Mouse (Mus musculus) cerebellum, postnatal 25 days (tissue): ENCODE data around the gene Themis3.
A peak's percentile ranks its signal among the peaks of the same experiment; 100 is the strongest.
"Not testable (repeated sequence)": the region's sequence is repeated elsewhere in the genome, so short reads cannot be mapped to it uniquely, and the experiment has no call there.

Experiments
- DNase-seq, 2 experiments: peaks; one replicate each; pipeline ENCODE4 v3.0.0; 2021; ENCODE audit warnings: mixed read lengths in 2 of 2

Gene Themis3

GRCm38 (mm10) chr17:66552690-66553089 is 41.7 kb downstream of the Themis3 start:
- DNase-seq = no peak

GRCm38 (mm10) chr17:66550486-66550885 is 43.9 kb downstream of the Themis3 start:
- DNase-seq = no peak

- no peak for DNase-seq
These were observed 62.1 kb downstream of the Themis3 start for GRCm38 (mm10) chr17:66532285-66532684.

GRCm38 (mm10) chr17:66523396-66523795 is 71.0 kb downstream of the Themis3 start:
- DNase-seq = no peak

GRCm38 (mm10) chr17:66522631-66523030 is 71.8 kb downstream of the Themis3 start:
- not testable (repeated sequence) for DNase-seq

- peak; percentile 94 to 96 for DNase-seq
These were observed 74.6 kb downstream of the Themis3 start, which contains the start of gene Rab12 for GRCm38 (mm10) chr17:66519554-66520553. Gene Rab12, minus strand, starts transcription at chr17:66519729.

GRCm38 (mm10) chr17:66518877-66519553 is 75.4 kb downstream of the Themis3 start:
- DNase-seq = no peak

- no peak for DNase-seq
These were observed 77.5 kb downstream of the Themis3 start for GRCm38 (mm10) chr17:66516953-66517352.

- DNase-seq = no peak
These were observed 80.0 kb downstream of the Themis3 start for GRCm38 (mm10) chr17:66514288-66514995.

- no peak for DNase-seq
These were observed 82.0 kb downstream of the Themis3 start for GRCm38 (mm10) chr17:66512202-66512956.

- DNase-seq = peak in 1 of 2 experiments; percentile 54
These were observed 84.2 kb downstream of the Themis3 start for GRCm38 (mm10) chr17:66510221-66510683.

- peak; percentile 57 to 71 for DNase-seq
These were observed 87.1 kb downstream of the Themis3 start for GRCm38 (mm10) chr17:66507049-66507954.

- peak; percentile 38 to 69 for DNase-seq
These were observed 89.5 kb downstream of the Themis3 start for GRCm38 (mm10) chr17:66504964-66505363.
